Mouse (Mus musculus) bone marrow macrophage, adult 2 months (primary cell): ENCODE data around the gene Plekhg6.

Experiments used
- CTCF ChIP-seq: IDR thresholded peaks from 2 replicates; pipeline ENCODE4 v1.5.1; 2012; ENCODE audit warnings: low read depth, mild to moderate bottlenecking, low read length, moderate library complexity
- POLR2A ChIP-seq: IDR thresholded peaks from 2 replicates; pipeline ENCODE4 v1.6.1; 2012; ENCODE audit warnings: mild to moderate bottlenecking, low read depth, low read length, borderline replicate concordance

DNA sequence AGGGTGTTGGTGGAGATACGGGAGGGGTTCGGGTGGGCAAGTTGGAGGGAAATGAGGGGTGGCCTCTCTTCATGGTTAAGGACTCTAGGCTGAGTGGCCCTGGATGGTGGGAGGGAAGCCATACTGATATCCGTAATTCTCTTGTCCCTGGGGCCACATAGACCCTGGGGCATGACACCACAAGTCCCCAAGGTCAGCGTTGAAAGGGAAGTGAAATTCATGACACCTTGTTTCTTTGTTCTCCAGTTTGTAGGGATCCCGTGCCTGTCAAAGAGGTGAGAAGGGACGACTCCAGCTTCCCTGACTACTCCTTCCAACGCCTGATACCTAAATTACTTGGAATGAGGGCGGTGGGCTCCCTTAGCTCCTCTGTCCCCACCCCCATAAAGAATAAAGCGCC, 19.7 kb downstream of the Plekhg6 start:
- TF ChIP-seq POLR2A, result no peak
- TF ChIP-seq CTCF, result no peak
